Mouse (Mus musculus): ENCODE data around the gene Lpp. TPM values are rescaled to one million over a fixed set of nuclear protein-coding genes. Genes with fewer than 3 reads are reported as not detected.
A peak's percentile ranks its signal among the peaks of the same experiment; 100 is the strongest.

Lpp gene
- total and polyA plus RNA-seq, 3 experiments, result 0.64 to 1.2 (median 0.68) TPM

GRCm38 (mm10) chr16:24629218-24630172 is 236.2 kb downstream of the Lpp start:
- Histone ChIP-seq H3K79me2 (replicated peaks; ENCODE audit: control insufficient read depth, extremely low read depth, insufficient read depth, poor library complexity, severe bottlenecking) (no peaks in the 10 kb centered on the region), H3K36me3 (replicated peaks in 1 of 2; ENCODE audit: control insufficient read depth in 1 of 2, insufficient read depth in 1 of 2, low read length in 1 of 2) (no peaks in the 10 kb centered on the region), H3K27ac (ENCODE audit: insufficient read depth, low read depth) (no peak overlapping the region), H3K9me3 (replicated peaks; ENCODE audit: low read length) (no peaks in the 10 kb centered on the region), H3K4me1 (ENCODE audit: control insufficient read depth in 1 of 2, insufficient read depth in 2 of 2) (peaks cover 14 to 65% of the 10 kb centered on the region in 2 experiments), H3K4me2 (ENCODE audit: insufficient read depth, low read depth, poor library complexity, severe bottlenecking) (no peak overlapping the region; the same call in none of the 2 replicates), H3K4me3 (replicated peaks in 1 of 3; ENCODE audit: low read depth in 2 of 3, low read length in 2 of 3, poor library complexity in 1 of 3) (peak overlapping the region in 1 of 3 experiments; percentile 2), H3K27me3 (replicated peaks) (no peaks in the 10 kb centered on the region), H3K9ac (ENCODE audit: insufficient read depth, low read depth) (0 out of 2 replicates have a peak overlapping the region, but pooled peaks have one; percentile 9)
- in situ Hi-C loops (cut with MboI; ENCODE audit: low pct_ligation_motif_present, low pct_unique_long_range_greater_than_20kb, low sequenced_read_pairs) (loop anchor here (25.0 kb wide), 1 partner anchor 642 kb away; the partner anchor contains the start of genes Bcl6 and Gm37419), dilution Hi-C loops (cut with MboI; ENCODE audit: extremely low pct_ligation_motif_present, extremely low pct_unique_long_range_greater_than_20kb, low sequenced_read_pairs) (no loop called here)
- DNase-seq (ENCODE audit: extremely low read depth), result peak; percentile 87
- TF ChIP-seq USF1 (IDR thresholded peaks at IDR 0.05; ENCODE audit: low read depth, low read length), result no peak
- TF ChIP-seq CHD2 (IDR thresholded peaks at IDR 0.05; ENCODE audit: low read length), result 0 out of 2 replicates have a peak, but pooled peaks have one; percentile 32
- no peak for TF ChIP-seq CHD1 (IDR thresholded peaks at IDR 0.05; ENCODE audit: low read depth, low read length)
- peak; percentile 18; the same call in 1 of the 2 replicates for TF ChIP-seq MAX (IDR thresholded peaks at IDR 0.05; ENCODE audit: low read length)
- TF ChIP-seq USF2 (conservative IDR thresholded peaks at IDR 0.05; ENCODE audit: low read depth, low read length), result no peak
- no peak for TF ChIP-seq KAT2A (IDR thresholded peaks at IDR 0.05; ENCODE audit: insufficient replicate concordance, low read length)
- no peak for TF ChIP-seq ZNF384 (IDR thresholded peaks at IDR 0.05; ENCODE audit: low read depth, low read length)
- TF ChIP-seq IRF4 (IDR thresholded peaks at IDR 0.05; ENCODE audit: low read depth, low read length), result peak; percentile 66
- no peak for TF ChIP-seq CTCF (conservative IDR thresholded peaks at IDR 0.05 in 1 of 2, IDR thresholded peaks at IDR 0.05 in 1 of 2; ENCODE audit: low read depth in 2 of 2, low read length in 2 of 2)
- TF ChIP-seq RAD21 (IDR thresholded peaks at IDR 0.05; ENCODE audit: low read depth, low read length), result no peak
- peak; percentile 17; the same call in 1 of the 2 replicates for TF ChIP-seq ELF1 (IDR thresholded peaks at IDR 0.05; ENCODE audit: low read depth, low read length)
- no peak for TF ChIP-seq NELFE (IDR thresholded peaks at IDR 0.05; ENCODE audit: low read depth, low read length)
- no peak for TF ChIP-seq E2F4 (IDR thresholded peaks at IDR 0.05; ENCODE audit: insufficient replicate concordance, low read depth, low read length)
- no peak for TF ChIP-seq POLR2A (IDR thresholded peaks at IDR 0.05; ENCODE audit: low read depth, low read length)
- TF ChIP-seq POLR2AphosphoS2 (IDR thresholded peaks at IDR 0.05; ENCODE audit: low read depth, low read length), result no peak
- TF ChIP-seq UBTF (IDR thresholded peaks at IDR 0.05; ENCODE audit: low read depth, low read length), result no peak
- TF ChIP-seq MXI1 (IDR thresholded peaks at IDR 0.05; ENCODE audit: low read depth, low read length), result no peak
- TF ChIP-seq ZKSCAN1 (IDR thresholded peaks at IDR 0.05; ENCODE audit: borderline replicate concordance, low read depth, low read length), result no peak
- peak; percentile 81 for TF ChIP-seq EP300 (IDR thresholded peaks at IDR 0.05; ENCODE audit: low read length)
- TF ChIP-seq BHLHE40 (IDR thresholded peaks at IDR 0.05; ENCODE audit: low read depth, low read length), result peak; percentile 79
- TF ChIP-seq JUN (IDR thresholded peaks at IDR 0.05; ENCODE audit: insufficient read depth, low read depth, low read length), result no peak; the same call in 1 of the 2 replicates
- TF ChIP-seq MAFK (IDR thresholded peaks at IDR 0.05; ENCODE audit: insufficient replicate concordance, low read length), result no peak
- no peak for TF ChIP-seq GABPA (IDR thresholded peaks at IDR 0.05; ENCODE audit: insufficient replicate concordance, low read depth, low read length)
- peak; percentile 54; the same call in 1 of the 2 replicates for TF ChIP-seq MAZ (IDR thresholded peaks at IDR 0.05; ENCODE audit: low read depth, low read length)
- TF ChIP-seq NRF1 (IDR thresholded peaks at IDR 0.05; ENCODE audit: low read depth, low read length), result no peak
- no peak for TF ChIP-seq TCF12 (IDR thresholded peaks at IDR 0.05; ENCODE audit: low read depth, low read length)
- TF ChIP-seq SMC3 (IDR thresholded peaks at IDR 0.05; ENCODE audit: low read depth, low read length), result no peak
- no peak for TF ChIP-seq JUND (conservative IDR thresholded peaks at IDR 0.05; ENCODE audit: low read depth, low read length)
- no peak for TF ChIP-seq RCOR1 (conservative IDR thresholded peaks at IDR 0.05; ENCODE audit: low read depth, low read length)
- 0 out of 2 replicates have a peak, but pooled peaks have one; percentile 13 for TF ChIP-seq SIN3A (IDR thresholded peaks at IDR 0.05; ENCODE audit: low read length)
- no peak for TF ChIP-seq HCFC1 (IDR thresholded peaks at IDR 0.05; ENCODE audit: low read depth, low read length)
- no peak for TF ChIP-seq TBP (conservative IDR thresholded peaks at IDR 0.05; ENCODE audit: low read depth, low read length)
- peak; percentile 89 for TF ChIP-seq ETS1 (conservative IDR thresholded peaks at IDR 0.05; ENCODE audit: low read depth, low read length)
- TF ChIP-seq ZMIZ1 (IDR thresholded peaks at IDR 0.05; ENCODE audit: low read depth, low read length), result no peak
- peak; percentile 98 for TF ChIP-seq MEF2A (IDR thresholded peaks at IDR 0.05; ENCODE audit: borderline replicate concordance, low read depth, low read length)
- TF ChIP-seq PAX5 (IDR thresholded peaks at IDR 0.05; ENCODE audit: low read length), result no peak
- TF ChIP-seq MYC (IDR thresholded peaks at IDR 0.05; ENCODE audit: low read depth, low read length), result no peak
- TF ChIP-seq ZC3H11A (IDR thresholded peaks at IDR 0.05; ENCODE audit: low read depth, low read length), result no peak

All from CH12.LX (cell line).